Mouse (Mus musculus) embryonic facial prominence, embryonic 10.5 days (tissue): ENCODE measurements around the gene Fcamr. TPM values are rescaled to one million over a fixed set of nuclear protein-coding genes. Genes with fewer than 3 reads are reported as not detected.

Source experiments
- DNase-seq: peaks from one replicate; pipeline ENCODE4 v3.0.0-alpha.2; 2017; ENCODE audit warnings: low spot score
- H3K27ac ChIP-seq: fragments of 300-500 bp; sonication (generic); replicated peaks from 2 replicates; pipeline ENCODE4 v1.5.1; 2016; ENCODE audit warnings: mild to moderate bottlenecking
- H3K27me3 ChIP-seq: fragments of 300-500 bp; sonication (generic); replicated peaks from 2 replicates; pipeline ENCODE4 v1.6.1; 2016; ENCODE audit warnings: low read depth, mild to moderate bottlenecking; ENCODE audit not compliant: poor library complexity, severe bottlenecking
- H3K36me3 ChIP-seq: fragments of 300-500 bp; sonication (generic); replicated peaks from 2 replicates; pipeline ENCODE4 v1.6.1; 2016; ENCODE audit warnings: mild to moderate bottlenecking, moderate library complexity
- H3K4me1 ChIP-seq: fragments of 300-500 bp; sonication (generic); 2 replicates; pipeline ENCODE4 v1.6.1; 2016
- H3K4me3 ChIP-seq: fragments of 300-500 bp; sonication (generic); 2 replicates; pipeline ENCODE4 v1.5.1; 2016; ENCODE audit warnings: mild to moderate bottlenecking, moderate library complexity
- H3K9me3 ChIP-seq: fragments of 300-500 bp; sonication (generic); 2 replicates; pipeline ENCODE4 v1.6.1; 2016; ENCODE audit warnings: mild to moderate bottlenecking
- WGBS: fragments of 180-500 bp; shearing (Covaris S2); methylation state at CpG from one replicate; pipeline ENCODE4 v1.1.7; 2016; 5-methylcytosine and 5-hydroxymethylcytosine counted together
- polyA plus RNA-seq: library from polyadenylated mRNA; unstranded; fragments of >200 nt; fragmentation: Nextera tagmentation; extraction: Ambion mirVana; gene quantifications from 2 replicates; pipeline ENCODE4 v1.2.1, GENCODE M21; 2016

The Fcamr gene
- polyA plus RNA-seq: not detected in 2 replicates

DNA sequence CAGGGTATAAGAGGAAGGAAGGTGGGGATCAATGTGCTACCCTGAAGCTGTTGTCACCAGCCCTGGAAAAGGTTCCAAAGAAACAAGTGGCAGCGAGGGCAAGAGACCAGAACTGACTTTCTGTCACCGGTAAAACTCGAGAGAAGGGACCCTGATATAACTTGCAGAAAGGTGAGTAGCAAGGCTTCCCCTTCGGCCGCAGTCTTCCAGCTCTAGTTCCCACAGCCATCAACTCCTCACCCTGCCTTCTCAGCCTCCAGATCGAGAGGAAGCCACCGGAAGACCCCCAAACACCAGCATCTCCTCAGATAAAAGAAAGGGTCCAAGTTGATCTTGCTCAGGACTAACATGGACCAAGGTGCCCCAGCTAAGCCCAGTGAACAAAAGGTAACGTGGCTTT is at the start of gene Fcamr:
Gene Fcamr, plus strand, starts transcription at position 301 of the 400 bp plus-strand sequence.
- Histone ChIP-seq H3K9me3 (no peaks in the 10 kb centered on the region), H3K4me3 (no peak within 1 kb of the TSS), H3K4me1 (peaks cover 8% of the 10 kb centered on the region; the same call in 1 of the 2 replicates), H3K27ac (no peak within 1 kb of the TSS), H3K27me3 (no peaks in the 10 kb centered on the region), H3K36me3 (no peaks in the 10 kb centered on the region)
- WGBS: 87% methylated on average over 8 of the region's 8 CpGs
- no peak for DNase-seq

DNA sequence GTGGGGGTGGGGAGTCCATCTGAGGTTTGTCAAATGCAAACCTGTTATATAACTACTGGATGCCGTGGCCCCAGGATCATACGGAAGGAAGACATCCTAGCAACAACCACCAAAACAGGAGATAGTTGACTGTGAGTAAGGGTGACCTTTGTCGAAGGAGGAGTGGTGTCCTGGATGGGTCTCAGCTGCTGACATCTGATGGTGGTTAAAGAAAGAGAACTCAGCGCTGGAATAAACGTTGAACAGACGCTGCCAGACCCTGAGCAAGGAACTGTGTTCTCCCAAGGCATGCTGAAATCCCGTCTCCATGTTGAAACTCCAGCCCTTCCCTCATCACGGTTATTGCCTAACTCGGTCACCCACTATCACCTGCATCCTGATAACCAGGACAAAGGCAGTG is 41.0 kb upstream of the Fcamr start:
- no peak for DNase-seq
- Histone ChIP-seq H3K27me3 (no peaks in the 10 kb centered on the region), H3K9me3 (no peaks in the 10 kb centered on the region), H3K4me1 (no peaks in the 10 kb centered on the region), H3K27ac (no peak overlapping the region), H3K4me3 (no peak overlapping the region), H3K36me3 (no peaks in the 10 kb centered on the region)
- 86% methylated on average over 9 of the region's 9 CpGs for WGBS

DNA sequence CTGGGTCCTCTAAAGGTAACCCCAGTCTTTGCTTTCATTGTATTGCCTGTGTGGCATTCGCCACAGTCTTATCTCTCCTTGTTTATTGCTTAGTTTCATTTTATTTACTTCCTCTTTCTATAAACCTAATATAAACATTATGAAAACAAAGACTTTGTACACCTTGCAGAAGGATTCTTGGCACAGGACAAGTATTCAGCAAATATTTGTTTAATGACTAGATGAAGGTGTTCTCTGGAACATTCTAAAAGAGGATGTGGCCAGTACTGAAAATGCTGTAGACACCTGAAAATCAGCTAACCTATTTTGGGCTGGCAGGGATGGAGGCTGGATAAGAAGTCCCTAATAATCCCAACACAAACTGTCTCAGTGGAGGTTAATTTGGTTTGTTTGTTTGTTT is 39.1 kb upstream of the Fcamr start:
- H3K4me3 ChIP-seq: no peak overlapping the region
- H3K9me3 ChIP-seq: no peaks in the 10 kb centered on the region
- 77% methylated on average over 1 of the region's 1 CpGs for WGBS
- DNase-seq: no peak
- H3K4me1 ChIP-seq: no peaks in the 10 kb centered on the region
- H3K36me3 ChIP-seq: no peaks in the 10 kb centered on the region
- no peaks in the 10 kb centered on the region for H3K27me3 ChIP-seq
- no peak overlapping the region for H3K27ac ChIP-seq

DNA sequence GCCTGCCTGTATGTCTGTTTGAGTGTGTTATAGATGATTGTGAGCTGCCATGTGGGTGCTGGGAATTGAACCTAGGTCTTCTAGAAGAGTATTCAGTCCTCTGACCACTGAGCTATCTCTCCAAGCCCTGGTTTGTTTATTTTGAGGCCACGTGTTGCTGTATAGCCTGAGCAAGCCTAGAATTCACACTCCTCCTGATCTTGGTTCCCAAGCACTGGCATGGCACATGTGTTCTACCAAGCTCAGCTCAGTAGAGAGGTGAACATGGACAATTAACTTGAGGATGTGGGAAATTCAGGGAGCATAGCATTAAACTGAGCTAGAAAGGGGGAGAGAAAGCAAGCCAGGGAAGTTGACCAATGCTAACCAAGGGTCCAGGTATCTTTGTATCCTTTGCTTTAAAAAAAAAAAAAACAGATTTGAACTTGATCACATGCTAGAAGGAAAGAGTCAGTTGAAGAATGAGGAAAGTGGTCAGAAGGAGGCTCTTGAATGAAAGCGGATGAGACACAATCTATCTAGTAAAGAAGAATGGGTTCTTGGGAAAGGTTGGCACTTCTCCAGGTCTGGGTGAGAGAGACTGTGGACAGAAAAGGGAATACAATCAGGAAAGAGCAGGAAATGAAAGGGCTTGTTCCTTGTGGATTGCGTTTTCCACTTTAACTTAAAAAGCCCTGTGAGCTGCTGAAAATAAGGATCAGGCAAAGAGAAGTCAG is 38.5 kb upstream of the Fcamr start:
- WGBS: 87% methylated on average over 3 of the region's 3 CpGs
- Histone ChIP-seq H3K4me3 (no peak overlapping the region), H3K36me3 (no peaks in the 10 kb centered on the region), H3K9me3 (no peaks in the 10 kb centered on the region), H3K4me1 (no peaks in the 10 kb centered on the region), H3K27ac (no peak overlapping the region), H3K27me3 (no peaks in the 10 kb centered on the region)
- no peak for DNase-seq

DNA sequence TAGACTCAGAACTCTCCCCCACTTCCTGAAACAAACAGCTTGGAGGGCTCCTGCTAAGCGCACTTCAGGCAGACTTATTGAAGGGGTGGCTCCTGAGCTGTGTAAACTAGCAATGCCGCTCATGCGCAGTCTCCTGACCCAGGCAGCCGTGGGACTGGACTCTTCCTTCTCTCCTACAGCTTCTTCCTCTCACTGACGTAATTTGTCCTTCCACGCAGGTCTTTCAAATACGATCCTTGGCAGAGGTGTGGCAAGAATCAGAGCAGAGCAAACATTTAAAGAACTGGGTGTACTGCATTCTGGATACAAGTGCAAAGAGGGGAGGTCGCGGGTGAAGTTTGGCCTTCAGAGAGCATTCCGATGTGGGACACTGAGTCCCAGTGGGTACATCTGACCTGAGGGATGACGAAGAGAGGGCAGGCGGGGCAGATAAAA is 36.7 kb upstream of the Fcamr start:
- DNase-seq: no peak
- 86% methylated on average over 12 of the region's 12 CpGs for WGBS

DNA sequence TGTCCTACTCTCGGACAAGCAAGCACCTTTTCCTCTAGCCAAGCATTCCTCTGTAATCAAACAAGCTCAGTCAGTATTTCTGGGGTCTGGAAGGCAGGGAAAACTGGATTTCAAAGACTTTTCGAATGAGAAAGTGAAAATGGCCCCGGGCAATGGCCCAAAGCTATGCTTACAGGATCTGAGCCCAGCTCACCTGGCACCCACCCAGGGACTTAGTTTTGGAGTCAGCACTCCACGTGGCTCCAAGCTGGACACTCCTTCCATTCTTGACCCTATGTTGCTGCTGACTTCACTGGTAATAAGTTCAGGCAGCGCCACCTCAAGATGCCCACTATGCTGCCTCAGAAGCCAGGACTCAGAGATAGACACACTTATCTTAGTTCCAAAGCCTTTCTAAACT is 33.6 kb upstream of the Fcamr start:
- WGBS: 82% methylated on average over 5 of the region's 5 CpGs
- DNase-seq: no peak
- H3K4me3 ChIP-seq: no peak overlapping the region
- H3K27ac ChIP-seq: no peak overlapping the region
- no peaks in the 10 kb centered on the region for H3K9me3 ChIP-seq
- H3K36me3 ChIP-seq: no peaks in the 10 kb centered on the region
- H3K27me3 ChIP-seq: no peaks in the 10 kb centered on the region
- H3K4me1 ChIP-seq: no peaks in the 10 kb centered on the region

More for the DNA sequence above, 36.7 kb upstream of the Fcamr start:
- Histone ChIP-seq H3K9me3 (no peaks in the 10 kb centered on the region), H3K27me3 (no peaks in the 10 kb centered on the region), H3K4me1 (no peaks in the 10 kb centered on the region), H3K36me3 (no peaks in the 10 kb centered on the region), H3K4me3 (no peak overlapping the region), H3K27ac (no peak overlapping the region)

DNA sequence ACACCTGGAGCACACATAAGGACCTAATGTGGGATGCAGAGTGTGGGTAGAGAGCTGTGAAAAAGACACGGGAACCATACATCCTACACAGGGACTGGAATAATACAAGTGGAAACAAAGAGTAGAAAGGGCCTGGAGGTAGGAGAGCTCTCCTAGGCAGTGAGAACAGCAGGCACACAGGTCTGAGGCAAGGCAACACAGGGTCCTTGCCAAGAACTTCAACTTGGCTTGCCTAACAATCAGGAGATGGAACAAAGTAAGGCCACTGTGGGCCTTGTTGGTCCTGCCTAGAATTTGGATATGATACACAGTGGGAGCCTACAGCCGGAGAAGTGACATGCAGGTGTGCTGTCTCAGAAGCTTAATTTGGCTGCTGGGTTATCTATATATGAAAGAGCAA is 30.8 kb upstream of the Fcamr start:
- H3K27ac ChIP-seq: no peak overlapping the region
- H3K27me3 ChIP-seq: no peaks in the 10 kb centered on the region
- no peaks in the 10 kb centered on the region for H3K4me1 ChIP-seq
- H3K4me3 ChIP-seq: no peak overlapping the region
- no peaks in the 10 kb centered on the region for H3K9me3 ChIP-seq
- WGBS: 90% methylated on average over 2 of the region's 2 CpGs
- no peak for DNase-seq
- no peaks in the 10 kb centered on the region for H3K36me3 ChIP-seq

DNA sequence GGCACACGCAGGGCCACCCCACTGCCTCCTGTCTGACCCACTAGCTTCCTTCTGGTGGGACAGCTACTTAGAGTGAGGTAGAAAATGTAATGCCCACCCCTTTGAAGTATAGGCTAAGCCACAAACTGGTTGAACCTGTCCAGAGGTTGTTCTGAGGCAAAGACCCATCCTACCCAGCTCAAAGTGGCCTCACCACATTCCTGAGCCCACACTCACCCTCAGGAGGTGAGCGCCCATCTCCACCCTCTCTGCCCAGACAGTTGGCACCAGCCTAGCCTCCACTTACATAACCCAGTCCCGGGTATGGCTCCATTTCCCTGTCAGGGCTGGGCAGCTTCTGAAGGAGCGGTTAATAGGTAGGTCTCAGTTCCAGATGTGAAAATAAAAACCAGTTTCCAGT is 30.2 kb upstream of the Fcamr start:
- no peak overlapping the region for H3K27ac ChIP-seq
- 83% methylated on average over 4 of the region's 4 CpGs for WGBS
- H3K9me3 ChIP-seq: no peaks in the 10 kb centered on the region
- H3K4me1 ChIP-seq: no peaks in the 10 kb centered on the region
- no peak for DNase-seq
- H3K4me3 ChIP-seq: no peak overlapping the region
- H3K36me3 ChIP-seq: no peaks in the 10 kb centered on the region
- H3K27me3 ChIP-seq: no peaks in the 10 kb centered on the region

DNA sequence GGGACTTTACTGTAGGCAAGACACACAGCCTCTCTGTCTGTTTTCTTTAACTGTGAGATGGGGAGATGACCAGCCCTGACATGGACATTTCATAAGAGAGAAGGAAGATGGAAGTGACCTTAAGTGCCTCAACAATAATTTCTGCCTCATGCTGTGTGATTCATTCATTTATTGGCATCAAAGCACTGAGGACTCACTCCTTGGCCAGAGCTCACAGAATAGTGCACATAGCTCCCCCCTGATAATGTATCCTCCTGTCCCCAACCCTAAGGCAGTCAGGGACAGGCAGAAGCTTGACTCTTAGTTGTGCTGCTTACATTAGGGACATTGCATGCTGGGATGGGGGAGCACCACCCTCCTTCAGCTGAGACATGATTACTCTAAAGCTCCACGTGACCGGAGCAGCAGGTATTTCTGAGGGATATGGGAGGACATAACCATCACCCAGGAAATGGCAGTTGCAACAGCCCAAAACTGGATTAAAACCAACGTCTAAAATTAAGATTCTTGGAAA is 29.7 kb upstream of the Fcamr start:
- no peaks in the 10 kb centered on the region for H3K9me3 ChIP-seq
- WGBS: 75% methylated on average over 3 of the region's 3 CpGs
- H3K27me3 ChIP-seq: no peaks in the 10 kb centered on the region
- H3K4me3 ChIP-seq: no peak overlapping the region
- no peak for DNase-seq
- H3K36me3 ChIP-seq: no peaks in the 10 kb centered on the region
- H3K27ac ChIP-seq: no peak overlapping the region
- no peaks in the 10 kb centered on the region for H3K4me1 ChIP-seq

DNA sequence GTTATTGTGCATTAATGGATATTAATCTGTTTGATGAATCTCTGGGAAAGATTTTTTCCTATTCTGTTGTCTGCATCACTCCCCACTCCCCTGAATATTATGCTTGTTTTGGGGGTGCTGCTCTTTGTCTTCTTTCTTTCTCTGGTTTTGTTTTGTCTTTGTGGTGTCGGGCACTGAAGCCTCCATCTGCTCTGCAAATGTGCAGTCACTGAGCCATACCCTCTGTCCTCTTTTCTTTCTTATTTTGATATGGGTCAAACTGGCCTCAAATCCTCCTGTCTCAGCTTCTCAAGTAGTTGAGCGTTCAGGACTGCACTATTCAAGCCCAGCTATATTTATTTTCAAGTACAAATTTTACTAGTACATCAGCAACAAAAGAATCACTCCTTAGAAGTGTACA is 25.5 kb upstream of the Fcamr start:
- no peaks in the 10 kb centered on the region for H3K4me1 ChIP-seq
- H3K27ac ChIP-seq: no peak overlapping the region
- H3K27me3 ChIP-seq: no peaks in the 10 kb centered on the region
- 74% methylated on average over 2 of the region's 2 CpGs for WGBS
- DNase-seq: no peak
- H3K36me3 ChIP-seq: no peaks in the 10 kb centered on the region
- no peak overlapping the region for H3K4me3 ChIP-seq
- H3K9me3 ChIP-seq: no peaks in the 10 kb centered on the region

DNA sequence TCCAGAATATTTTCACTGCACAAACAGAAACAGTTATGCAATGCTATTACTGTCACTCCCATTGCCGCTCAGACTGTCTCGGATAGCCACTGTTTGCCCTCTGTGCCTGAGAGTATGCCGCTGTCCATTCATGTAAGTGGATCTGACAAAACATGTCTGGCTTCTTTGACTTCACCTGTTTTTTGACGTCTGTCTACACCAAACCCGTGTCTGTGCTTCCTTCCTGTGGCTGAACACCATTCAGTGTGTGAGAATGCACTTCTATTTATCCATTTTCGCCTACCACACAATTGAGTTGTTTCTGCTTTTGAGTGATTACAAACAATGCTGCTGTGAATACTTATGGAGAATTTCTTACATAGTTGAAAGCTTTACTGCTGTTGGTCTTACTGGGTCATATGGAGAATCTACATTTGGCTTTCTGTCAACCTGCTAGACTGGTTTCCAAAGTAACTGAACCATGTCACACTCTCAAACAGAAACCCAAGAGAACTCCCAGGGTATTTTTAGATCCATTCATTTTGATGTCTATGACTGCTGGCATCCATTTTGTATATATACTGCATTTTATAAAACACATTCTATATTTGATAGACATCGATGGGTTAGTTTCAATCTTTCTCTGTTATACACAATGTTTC is 24.9 kb upstream of the Fcamr start:
- H3K27me3 ChIP-seq: no peaks in the 10 kb centered on the region
- DNase-seq: no peak
- H3K4me1 ChIP-seq: no peaks in the 10 kb centered on the region
- no peak overlapping the region for H3K27ac ChIP-seq
- no peaks in the 10 kb centered on the region for H3K36me3 ChIP-seq
- WGBS: 81% methylated on average over 7 of the region's 7 CpGs
- no peaks in the 10 kb centered on the region for H3K9me3 ChIP-seq
- no peak overlapping the region for H3K4me3 ChIP-seq

DNA sequence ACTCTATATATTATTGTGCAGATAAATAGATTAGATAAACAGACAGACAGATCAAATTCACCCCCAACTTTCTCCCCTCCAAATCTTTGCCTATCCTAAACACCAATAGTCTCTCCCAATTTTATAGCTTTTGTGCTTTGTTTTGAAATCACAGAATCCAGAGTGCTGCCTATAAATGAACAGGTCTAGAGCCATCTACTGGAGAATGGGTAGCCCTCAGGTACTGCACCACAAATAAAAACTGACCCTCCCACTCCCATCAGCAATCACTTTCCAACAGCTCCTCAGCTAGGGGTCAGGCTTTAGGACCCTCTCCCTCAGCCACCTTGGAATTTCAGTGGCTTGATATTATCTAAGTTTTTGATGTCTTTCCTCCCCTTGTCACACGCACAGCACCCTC is 24.1 kb upstream of the Fcamr start:
- no peaks in the 10 kb centered on the region for H3K36me3 ChIP-seq
- H3K9me3 ChIP-seq: no peaks in the 10 kb centered on the region
- no peaks in the 10 kb centered on the region for H3K4me1 ChIP-seq
- no peak overlapping the region for H3K27ac ChIP-seq
- H3K4me3 ChIP-seq: no peak overlapping the region
- no peak for DNase-seq
- no peaks in the 10 kb centered on the region for H3K27me3 ChIP-seq
- WGBS: 78% methylated on average over 1 of the region's 1 CpGs

DNA sequence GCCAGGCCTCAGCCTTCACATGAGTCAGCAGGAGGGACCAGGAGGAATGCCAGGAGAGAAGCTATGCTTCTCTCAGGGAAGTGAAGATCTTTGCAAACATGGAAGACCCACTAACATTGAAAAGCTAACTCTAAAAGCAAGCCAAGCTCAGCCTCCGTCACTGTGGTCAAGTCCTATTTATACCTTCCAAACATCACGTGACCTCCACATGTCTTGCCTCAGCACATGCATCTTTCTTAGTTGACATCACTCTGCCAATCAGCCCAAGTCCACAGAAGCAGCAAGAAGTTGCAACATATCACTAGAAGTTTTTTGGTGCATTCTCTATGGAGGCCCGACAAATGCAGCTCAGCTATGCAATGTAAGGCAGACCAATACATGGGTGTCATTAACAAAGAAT is 20.8 kb upstream of the Fcamr start:
- no peak overlapping the region for H3K4me3 ChIP-seq
- H3K27ac ChIP-seq: no peak overlapping the region
- no peaks in the 10 kb centered on the region for H3K4me1 ChIP-seq
- no peak for DNase-seq
- no peaks in the 10 kb centered on the region for H3K36me3 ChIP-seq
- H3K9me3 ChIP-seq: no peaks in the 10 kb centered on the region
- no peaks in the 10 kb centered on the region for H3K27me3 ChIP-seq
- 90% methylated on average over 3 of the region's 3 CpGs for WGBS
